Mouse (Mus musculus) spleen, embryonic (tissue): ENCODE results near the gene Gm10354.
"Not testable (repeated sequence)": the region's sequence is repeated elsewhere in the genome, so short reads cannot be mapped to it uniquely, and the experiment has no call there.

Experiments used
- CTCF ChIA-PET: fragments of 350-600 bp; sonication (Branson Sonifier 250); formaldehyde crosslinking; loops from one replicate; lab custom pipeline; 2022; lab: Charles Lee

The Gm10354 gene

DNA sequence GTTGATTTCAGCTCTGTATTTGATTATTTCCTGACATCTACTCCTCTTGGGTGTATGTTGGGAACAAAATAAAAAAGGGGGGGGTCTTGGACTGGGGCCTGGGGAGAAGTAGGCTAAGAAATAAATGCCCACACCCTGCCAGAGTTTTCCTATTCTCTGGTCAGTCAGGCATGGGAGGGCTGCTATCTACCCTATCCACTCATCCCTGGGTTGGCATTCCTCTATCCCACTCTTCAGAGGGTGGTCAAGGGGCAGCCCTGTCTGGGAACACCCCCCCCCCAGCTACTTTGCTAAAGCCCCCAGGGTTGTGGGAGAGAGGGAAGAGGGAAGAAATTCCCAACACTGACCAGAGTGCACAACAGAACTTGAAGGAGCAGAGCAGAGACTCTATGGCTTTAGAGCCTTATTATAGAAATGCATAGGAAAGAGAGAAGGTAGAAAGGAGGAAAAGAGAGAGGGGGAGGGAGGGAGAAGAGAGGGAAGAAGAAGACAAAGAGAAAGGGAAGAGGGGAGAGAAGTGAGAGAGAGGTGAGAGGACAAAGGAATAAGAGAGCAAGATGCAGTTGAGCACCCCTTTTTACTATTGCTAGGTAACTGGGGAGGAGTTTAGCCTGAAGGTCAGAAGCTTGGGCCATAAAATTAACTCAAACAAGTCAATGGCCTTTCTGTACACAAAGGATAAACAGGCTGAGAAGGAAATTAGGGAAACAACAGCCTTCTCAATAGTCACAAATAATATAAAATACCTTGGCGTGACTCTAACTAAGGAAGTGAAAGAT is 22.6 kb downstream of the Gm10354 start:
- CTCF ChIA-PET: interaction anchor here (0.6 kb wide), 1 partner anchor 176 kb away, joined by 3 read pairs; no protein-coding TSS in a partner anchor

DNA sequence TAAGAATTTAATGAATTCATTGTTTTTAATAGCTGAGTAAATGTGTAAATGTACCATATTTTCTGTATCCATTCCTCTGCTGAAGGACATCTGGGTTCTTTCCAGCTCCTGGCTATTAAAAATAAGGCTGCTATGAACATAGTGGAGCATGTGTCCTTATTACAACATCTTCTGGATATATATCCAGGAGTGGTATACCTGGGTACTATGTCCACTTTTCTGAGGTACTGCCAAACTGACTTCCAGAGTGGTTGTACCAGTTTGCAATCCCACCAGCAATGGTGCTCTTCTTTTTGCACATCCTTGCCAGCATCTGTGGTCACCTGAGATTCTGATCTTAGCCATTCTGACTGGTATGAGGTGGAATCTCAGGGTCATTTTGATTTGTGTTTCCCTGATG is 25.1 kb downstream of the Gm10354 start:
- CTCF ChIA-PET: not testable (repeated sequence)

DNA sequence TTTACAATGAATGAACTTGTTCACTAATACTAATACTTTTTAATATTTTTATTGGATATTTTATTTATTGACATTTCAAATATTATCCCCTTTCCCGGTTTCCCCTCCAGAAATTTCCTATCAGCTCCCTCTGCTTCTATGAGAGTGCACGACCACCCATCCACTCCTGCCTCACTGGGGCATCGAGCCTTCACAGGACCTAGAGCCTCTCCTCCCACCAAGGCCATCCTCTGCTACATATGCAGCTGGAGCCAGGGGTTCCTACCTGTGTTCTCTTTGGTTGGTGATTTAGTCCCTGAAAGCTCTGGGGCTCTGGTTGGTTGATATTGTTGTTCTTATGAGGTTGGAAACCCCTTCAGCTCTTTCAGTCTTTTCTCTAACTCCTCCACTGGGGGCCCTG is 26.0 kb downstream of the Gm10354 start:
- CTCF ChIA-PET: not testable (repeated sequence)

DNA sequence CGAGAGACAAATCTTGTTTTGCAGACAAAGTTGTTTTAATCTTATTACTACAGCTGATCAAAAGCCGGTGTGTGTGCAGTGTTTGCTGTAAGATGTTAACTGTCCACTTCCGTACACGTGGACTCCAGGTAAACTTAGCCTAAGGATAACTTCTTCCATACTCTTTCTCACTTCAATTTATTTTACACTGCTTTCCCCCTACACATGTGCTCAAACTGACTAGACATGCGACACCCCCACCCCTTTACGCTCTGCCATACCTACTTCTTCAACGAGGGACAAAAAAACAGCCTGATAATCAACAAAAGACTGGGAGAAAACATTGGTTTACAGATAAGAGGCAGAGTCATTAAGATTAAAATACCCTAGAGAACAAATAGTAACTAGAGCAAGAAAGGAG is 26.9 kb downstream of the Gm10354 start:
- CTCF ChIA-PET: not testable (repeated sequence)

DNA sequence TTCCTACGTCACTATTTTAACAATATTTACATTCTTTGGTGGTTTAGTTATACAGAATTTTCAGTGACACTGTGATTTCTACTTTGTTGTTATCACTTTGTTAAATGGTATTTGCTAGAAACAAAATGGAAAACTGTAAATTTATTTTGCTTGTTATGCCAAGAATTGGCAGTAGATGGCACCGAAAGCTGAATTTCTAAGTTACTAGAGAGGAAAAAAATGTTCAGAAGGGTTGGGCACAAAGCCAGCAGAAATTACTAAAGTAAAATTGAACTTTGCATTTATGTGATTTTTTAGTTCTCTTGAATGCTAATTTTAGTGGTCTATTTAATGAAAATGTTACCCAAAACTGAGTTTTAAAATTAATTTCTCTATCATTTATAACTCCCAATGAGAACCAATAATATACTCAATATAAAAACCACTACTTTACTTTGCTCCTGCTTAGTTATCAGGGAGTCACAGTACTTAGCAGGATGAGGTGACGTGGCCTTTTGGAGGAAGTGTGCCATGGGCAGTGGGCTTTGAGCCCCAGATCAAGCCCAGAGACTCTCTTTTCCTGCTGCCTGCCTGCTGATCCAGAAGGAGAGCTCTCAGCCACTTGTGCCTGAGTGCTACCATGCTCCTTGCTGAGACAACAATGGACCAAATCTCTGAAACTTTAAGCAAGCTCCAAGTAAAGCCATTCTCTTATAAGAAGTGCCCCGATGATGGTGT is 31.1 kb downstream of the Gm10354 start:
- CTCF ChIA-PET: not testable (repeated sequence)

DNA sequence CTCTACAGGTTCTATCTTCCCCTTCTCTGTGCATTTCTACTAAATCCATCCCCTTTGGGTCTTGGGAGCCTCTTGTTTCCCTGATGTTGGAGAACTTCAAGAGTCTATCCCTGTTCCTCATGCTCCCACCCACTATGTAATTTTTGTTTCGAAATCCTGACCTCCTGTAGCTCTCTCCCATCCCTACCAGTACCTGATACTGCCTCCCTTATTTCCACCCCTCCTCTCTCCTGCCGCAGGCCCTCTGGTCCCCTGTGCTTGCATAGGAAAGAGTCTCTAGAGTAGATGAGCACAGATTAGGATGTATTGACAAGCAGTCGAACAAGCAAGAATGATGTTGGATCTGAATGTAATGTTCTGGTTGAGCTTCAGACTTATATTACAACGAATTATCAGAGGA is 33.2 kb downstream of the Gm10354 start:
- CTCF ChIA-PET: not testable (repeated sequence)

DNA sequence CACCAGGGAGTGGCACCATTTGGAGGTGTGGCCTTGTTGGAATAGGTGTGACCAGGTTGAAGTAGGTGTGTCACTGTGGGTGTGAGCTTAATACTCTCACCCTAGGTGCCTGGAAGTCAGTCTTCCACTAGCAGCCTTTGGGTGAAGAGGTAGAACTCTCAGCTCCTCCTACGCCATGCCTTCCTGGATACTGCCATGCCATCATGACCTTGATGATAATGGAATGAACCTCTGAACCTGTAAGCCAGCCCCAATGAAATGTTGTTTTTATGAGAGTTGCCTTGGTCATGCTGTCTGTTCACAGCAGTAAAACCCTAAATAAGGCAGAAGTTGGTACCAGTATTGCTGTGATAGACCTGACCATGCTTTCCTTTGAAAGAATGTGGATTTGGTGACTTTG is 37.7 kb downstream of the Gm10354 start:
- CTCF ChIA-PET: not testable (repeated sequence)

DNA sequence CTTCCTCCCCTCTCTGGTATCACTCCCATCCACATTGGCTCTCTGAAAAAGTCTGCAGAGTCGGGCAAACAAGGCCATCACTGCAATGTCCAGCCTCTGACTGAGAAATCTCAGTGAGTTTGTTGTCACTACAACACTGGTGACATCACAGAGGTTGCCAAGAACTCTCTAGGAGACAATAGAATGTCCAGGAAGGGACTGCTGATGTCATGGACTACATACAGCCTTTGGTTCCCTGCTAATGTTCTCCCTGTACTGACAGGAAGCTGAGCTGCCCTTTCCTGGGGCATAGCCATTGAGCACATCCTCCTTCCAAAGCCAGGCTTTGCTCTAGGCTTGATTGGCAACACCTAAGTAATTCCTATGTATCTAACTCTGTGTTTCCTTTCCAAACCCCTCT is 40.4 kb downstream of the Gm10354 start, which contains the start of gene Speer4e:
Gene Speer4e, minus strand, starts transcription at position 101 of the 400 bp plus-strand sequence.
- CTCF ChIA-PET: not testable (repeated sequence)

DNA sequence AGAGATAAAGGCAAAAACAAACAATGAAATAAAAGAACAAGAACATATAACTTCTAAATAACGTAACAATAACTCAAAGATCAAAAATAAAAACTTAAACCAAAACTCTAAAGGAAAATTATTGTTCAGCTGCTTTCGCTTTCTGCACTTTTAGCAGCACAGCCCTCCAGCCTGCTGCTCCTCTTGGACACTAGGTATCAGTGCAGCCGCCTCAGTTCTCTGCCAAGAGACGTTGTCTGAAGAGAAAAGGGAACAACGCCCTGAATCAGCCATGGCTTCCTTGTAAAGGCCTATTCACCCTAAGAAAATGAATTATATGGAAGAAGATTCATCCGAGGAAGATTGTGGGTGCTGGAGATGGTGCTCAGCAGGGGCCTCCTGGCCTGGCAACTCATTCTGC is 45.0 kb downstream of the Gm10354 start:
- CTCF ChIA-PET: not testable (repeated sequence)

DNA sequence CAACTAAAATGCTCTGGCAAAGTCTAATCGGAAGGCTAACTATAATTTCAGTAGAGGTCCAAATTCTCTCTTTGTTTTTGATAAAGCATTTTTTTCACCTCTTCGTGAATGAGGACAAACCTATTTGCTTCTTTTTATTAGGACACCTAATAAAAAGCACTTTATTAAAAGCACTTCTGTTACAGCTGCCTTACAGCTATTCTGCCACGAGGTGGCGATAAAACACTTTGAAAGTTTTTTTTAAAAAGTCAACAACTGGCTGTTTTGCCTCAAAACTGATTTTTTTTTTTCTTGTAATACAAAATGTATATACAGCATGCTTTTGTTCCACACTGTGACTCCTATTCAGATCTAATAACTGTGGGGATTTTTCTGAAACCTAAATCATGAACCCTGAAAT is 51.7 kb downstream of the Gm10354 start:
- CTCF ChIA-PET: not testable (repeated sequence)
